Mouse (Mus musculus) kidney, postnatal 10 days (tissue): ENCODE results near the gene Sstr3.

Source experiments
- DNase-seq: peaks from one replicate; pipeline ENCODE4 v3.0.0; 2021; ENCODE audit warnings: mixed read lengths

The Sstr3 gene

DNA sequence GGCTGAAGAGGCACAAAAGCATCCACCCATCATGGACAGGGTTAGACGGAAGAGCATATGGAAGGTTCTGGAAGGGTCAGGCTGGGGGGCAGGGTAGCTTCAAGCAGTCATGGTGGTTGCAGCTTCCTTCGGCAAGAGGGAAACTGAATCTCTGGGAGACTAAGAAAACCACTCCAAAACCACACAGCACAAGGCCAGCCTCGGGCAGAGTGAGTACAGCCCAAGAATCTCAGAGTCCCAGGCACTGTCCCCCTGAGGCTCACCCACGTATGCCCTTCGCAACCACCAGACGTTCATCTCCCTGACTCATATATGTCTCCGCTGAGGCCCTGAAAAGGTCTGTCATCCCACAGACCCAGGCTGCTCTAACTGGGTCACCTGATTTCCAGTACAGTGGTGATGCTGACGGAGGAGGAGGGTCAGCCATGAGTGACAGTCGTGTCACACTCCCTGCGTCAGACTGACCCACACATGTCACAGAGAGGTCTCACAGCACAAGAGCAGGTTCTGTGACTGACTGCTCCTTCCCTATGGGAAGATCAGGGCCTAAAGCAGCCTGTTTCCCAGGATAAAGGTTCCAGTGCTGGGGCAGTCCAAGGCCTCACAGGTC, 51.0 kb downstream of the Sstr3 start:
- no peak for DNase-seq

- no peak for DNase-seq
Observed at GRCm38 (mm10) chr15:78491301-78491700, 53.2 kb downstream of the Sstr3 start.

DNA sequence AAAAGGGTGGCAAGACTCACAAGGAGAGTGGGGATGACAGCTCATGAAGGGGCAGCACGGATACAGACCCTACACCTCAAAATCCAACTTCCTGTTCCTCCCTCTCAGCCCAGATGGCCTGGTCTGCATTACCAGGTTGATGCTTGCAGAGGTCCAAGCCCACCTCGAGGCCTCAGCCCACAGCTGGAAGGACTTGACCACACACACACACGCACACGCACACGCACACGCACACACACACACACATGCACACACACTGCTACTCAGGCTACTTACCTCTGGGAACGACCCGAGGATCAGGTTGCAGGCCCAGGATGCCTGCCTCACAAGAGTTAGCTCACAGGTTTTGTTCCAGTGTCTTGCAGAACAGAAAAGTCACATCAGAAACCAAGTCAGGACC, 54.6 kb downstream of the Sstr3 start:
- DNase-seq: no peak

DNA sequence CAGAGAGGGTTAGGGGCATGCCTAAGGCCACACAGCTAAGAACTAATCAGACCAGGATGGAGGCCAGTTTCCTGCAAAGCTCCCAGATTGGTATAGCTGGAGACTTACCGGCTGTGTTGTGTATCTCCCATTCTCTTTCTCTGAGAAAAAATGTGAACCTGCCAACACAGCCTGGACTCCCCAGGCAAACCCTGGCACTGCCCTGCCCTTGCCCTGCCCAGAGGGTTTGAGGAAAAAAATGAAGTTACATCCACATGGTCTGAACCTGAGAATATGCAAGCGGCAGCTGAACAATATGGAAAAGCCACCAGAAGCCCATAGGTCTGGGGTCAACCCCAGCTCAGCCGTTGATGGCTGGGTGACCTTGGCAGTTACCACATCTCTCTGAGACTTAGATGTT, 55.2 kb downstream of the Sstr3 start:
- no peak for DNase-seq

- no peak for DNase-seq
Observed at GRCm38 (mm10) chr15:78487066-78487465, 57.4 kb downstream of the Sstr3 start.
